Mouse (Mus musculus) left cerebral cortex, adult 18-20 months (tissue): ENCODE measurements around the gene Mfsd5. TPM values are rescaled to one million over a fixed set of nuclear protein-coding genes. Genes with fewer than 3 reads are reported as not detected.

ENCODE experiments used
- DNase-seq, 2 experiments: peaks; one replicate each; pipeline ENCODE4 v3.0.0; 2021 to 2022; ENCODE audit warnings: low spot score in 2 of 2, mixed read lengths in 1 of 2
- total RNA-seq, 2 experiments: library from RNA; stranded (reverse); gene quantifications; 2 replicates each; pipeline ENCODE4 v1.2.3; 2021

Gene Mfsd5
- total RNA-seq, 2 experiments from 2014 or later = 42.8 to 44.5 TPM

DNA sequence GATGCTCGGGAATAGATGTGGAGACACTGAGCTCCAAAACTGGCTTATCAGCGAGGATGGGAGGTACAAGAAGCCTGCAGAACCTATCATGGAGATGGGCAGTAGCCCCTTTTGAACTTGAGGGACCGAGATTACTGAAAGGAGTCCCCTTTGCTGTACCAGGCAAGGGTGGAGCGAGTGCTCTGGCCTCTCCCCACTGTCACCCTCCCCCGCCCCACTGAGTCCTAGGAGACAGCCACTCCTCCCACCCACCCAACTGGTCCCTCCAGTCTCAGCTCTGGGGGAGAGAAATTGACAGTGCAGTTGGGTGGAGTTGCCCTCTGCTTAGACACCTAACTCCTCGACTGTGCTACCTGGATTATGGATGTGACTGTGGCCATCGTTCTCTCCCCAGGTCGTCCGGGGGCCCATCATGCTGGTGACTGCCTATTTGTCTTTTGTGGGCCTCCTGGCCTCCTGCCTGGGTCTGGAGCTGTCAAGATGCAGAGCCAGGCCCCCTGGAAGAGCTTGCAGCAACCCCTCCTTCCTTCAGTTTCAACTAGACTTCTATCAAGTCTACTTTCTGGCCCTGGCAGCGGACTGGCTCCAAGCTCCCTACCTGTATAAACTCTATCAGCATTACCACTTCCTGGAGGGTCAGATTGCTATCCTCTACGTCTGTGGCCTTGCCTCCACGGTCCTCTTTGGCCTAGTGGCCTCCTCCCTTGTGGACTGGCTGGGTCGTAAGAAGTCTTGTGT lies 698 bp downstream of the Mfsd5 start:
- DNase-seq = no peak

DNA sequence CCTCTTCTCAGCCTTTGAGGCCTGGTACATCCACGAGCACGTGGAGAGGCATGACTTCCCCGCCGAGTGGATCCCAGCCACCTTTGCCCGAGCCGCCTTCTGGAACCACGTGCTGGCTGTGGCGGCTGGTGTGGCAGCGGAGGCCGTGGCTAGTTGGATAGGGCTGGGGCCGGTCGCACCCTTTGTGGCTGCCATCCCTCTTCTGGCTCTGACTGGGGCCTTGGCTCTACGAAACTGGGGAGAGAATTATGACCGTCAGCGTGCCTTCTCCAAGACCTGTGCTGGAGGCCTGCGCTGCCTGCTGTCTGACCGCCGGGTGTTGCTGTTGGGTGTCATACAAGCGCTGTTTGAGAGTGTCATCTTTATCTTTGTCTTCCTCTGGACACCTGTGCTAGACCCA lies 1.4 kb downstream of the Mfsd5 start:
- DNase-seq = no peak

DNA sequence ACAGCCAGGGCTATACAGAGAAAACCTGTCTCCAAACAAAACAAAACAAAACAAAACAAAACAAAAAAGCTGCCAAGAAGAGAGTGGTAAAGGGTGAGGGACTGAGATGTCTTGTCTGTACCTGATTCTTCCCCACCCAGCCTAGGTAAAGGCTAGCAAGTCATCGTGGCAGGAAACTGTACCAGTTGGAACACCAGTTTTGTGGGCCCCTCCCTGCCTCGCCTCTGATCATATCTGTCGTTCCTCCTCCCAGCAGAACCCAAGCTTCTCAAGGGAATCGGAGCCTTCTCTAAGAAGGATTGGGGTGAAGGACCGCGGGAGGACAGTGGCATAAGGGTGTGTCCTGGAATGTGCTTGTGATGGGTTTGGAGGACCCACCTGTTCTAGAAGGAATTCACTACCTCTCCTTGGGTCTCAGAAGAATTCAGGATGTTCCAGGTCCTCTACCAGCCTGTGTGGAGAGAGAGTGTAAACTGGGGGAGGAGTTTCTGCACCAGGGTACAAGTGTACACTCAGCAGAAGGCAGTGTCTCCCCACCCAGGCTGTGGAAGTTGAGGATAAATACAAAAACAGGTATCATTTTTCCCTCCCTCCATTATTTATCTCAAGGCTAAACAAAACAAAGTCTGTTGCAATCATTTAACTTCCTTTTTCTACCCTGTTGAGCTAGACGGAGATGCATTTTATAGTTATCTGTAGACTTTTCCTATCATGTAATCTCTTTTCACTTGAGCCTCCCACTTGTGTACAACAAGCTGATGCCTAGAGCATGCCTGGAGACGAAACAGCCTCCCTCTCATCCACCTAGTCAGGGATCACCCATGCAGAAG lies 3.4 kb downstream of the Mfsd5 start:
- no peak for DNase-seq

DNA sequence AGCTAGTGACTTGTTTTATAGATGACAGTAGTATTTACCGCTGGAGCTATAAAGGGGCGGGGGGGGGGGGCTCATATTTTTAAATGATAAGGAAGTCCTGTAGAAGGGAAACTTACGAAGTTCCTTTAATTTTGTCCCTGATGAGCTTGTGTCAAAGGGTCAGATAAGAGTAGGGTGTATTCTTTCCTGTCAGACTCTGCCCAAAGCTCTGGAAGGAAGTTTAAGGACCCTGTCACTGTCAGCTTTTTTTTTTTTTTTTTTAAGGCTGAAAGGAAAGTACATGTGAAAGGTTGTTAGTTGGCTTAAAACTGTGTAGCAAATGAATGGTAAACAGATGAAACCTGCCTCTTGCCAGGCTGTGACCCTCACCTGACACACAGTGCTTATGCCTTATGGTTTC lies 4.4 kb downstream of the Mfsd5 start:
- DNase-seq = no peak

DNA sequence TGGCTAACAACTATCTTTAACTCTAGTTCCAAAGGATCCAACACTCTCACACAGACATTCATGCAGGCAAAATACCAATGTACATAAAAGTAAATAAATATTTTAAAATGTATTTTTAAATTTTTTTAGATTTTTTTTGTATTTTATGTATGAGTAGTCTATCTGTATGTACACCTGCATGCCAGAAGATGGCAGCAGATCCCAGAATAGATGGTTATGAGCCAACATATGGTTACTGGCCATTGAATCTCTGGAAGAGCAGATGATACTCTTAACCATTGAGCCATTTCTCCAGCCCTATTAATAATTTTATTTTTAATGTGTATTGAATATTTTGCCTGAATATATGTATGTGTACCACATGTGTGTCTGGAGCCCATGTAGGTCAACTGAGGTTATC lies 8.1 kb downstream of the Mfsd5 start:
- DNase-seq = peak; percentile 33 to 38

DNA sequence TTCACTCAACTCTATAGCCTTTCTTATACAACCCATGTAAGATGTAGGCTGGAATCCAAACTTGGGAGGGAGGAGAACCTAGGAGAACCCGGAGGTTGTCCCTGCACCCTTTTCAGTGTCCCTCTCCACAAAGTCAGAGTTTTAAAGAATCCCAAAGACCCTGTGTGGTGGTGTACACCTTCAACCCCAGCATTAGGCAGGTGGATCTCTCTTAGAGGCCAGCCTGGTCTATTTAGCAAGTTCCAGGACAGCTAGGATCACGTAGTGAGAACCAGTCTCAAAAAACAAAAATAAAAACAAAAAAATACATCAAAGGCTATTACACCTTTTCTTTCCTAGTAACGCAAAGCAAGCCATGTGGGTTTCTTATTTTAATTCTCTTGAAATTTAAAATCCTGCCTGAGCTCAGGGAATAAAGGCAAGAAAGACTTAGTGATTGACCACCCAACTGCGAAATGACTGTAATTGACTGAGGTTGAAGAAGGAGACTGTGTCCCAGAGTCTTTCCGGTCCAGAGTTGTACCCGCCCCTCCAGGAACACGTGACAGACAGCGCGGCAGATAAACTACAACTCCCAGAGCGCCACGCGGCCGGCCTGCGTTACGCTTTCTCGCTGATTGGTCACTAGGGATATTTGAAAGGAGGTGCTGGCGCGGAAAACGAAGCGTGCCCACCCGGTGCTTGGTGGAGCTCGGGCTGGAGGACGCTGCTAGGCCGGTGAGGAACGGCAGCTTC lies 16.5 kb downstream of the Mfsd5 start, which contains the start of gene Espl1:
TSS of gene Espl1 (plus strand) at position 634 of the 735 bp plus-strand sequence.
- peak; percentile 92 to 93 for DNase-seq

DNA sequence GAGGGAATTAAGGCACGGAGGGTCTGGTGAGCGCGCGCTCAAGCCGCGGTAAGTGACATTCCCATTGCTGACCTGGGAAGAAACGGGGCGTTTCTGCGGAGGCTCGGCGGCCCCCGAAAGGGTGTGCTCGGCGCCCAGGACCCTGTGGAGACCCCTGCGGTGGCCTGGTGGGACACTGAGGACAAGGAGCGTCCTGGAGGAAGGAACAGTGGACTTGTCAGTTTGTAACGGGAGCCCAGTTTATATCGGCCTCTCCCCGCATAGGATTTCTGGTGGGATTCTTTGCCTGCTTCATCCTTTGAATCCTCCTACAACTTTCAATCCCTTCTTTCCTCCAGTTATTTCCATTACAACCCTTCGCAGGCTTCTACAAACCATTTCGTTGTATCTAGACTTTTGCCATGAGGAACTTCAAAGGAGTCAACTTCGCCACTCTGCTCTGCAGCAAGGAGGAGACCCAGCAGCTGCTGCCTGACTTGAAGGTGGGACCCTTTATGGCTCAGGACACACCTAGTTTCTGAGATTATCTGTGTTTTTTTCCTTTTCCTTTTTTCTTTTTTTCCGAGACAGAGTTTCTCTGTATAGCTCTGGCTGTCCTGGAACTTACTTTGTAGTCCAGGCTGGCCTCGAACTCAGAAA lies 17.2 kb downstream of the Mfsd5 start:
- no peak for DNase-seq

DNA sequence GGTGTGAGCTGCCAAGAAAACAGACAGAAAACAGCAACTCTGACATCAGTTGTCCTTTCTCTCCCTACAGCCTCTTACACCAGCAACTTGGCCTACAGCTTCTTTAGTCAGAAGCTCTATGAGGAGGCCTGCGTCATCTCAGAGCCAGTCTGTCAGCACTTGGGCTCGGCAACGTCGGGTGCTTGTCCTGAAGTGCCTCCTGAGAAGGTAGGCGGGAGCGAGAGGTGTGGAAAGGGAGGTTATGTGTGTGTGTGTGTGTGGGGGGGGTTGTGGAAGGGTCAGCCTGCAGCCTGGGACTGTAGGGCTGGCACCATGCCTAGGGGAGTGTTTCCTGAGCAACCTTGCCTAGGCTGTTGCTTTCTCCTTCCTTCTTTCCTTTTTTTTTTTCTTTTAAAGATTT lies 23.3 kb downstream of the Mfsd5 start:
- DNase-seq = no peak

DNA sequence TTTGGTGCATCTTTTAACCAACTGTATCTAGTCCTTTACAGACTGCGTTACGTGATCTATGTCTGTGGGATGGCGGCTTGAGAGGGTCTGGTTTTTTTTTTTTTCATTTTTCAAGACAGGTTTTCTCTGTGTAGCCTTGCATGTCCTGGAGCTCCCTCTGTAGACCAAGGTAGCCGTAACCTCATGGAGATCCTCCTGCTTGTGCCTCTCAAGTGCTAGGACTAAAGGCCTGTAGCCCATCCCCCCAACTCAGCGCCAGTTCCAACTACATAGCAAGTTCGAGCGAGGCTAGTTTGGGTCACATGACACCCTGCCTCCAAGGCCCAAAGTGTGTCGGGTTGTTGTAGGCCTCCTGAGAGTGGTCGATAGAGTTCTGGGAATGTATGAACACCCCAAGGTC lies 29.5 kb downstream of the Mfsd5 start:
- no peak for DNase-seq

DNA sequence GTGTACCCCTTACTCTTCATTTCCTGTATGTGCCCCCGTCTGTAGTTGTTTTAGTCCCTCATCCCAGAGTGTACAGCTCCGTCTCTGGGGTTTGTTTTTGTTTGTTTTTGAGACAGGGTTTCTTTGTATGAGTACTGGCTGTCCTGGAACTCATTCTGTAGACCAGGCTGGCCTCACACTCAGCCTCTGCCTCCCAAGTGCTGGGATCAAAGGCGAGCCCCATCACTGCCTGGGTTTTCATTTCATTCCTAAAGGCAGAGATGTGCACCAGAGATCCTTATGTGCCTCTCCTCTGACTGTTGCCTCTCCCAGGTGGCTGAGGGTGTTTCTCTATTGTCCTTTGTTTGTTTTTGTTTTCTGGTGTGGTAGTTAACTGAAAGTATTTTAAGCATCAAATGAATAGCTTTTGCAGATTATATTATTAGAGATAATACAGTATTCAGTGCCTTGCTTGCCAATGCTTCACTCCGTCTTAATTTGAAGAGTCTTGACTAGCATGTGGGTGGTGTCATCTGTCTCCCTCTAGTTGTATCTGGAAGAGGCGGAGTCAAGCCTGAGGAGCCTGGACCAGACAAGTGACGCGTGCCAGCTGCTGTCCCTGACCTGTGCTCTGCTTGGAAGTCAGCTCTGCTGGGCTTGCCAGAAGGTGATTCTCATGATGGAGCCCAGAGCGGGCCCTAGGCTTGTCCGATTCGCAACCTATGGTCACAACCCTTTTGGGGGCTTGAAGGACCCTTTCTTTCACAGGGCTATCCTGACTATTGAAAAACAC lies 31.0 kb downstream of the Mfsd5 start:
- no peak for DNase-seq

DNA sequence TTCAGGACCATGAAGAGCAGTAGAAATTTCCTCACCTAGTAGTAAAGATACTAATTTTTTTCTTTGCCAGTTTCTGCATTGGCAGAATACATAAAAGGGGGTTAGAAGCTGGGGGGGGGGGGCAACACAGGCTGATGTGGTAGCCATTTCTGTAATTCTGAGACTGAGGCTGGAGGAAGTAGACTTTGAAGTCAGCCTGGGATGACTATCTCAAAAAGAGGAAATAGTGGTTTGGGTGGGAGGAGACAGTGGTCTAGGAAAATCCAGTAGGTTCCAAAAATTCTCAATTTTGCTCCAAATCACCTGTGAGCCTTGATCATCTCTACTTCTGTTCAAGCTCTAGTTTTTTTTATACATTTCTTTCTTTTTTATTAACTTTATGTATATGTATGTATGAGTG lies 32.2 kb downstream of the Mfsd5 start:
- no peak for DNase-seq

DNA sequence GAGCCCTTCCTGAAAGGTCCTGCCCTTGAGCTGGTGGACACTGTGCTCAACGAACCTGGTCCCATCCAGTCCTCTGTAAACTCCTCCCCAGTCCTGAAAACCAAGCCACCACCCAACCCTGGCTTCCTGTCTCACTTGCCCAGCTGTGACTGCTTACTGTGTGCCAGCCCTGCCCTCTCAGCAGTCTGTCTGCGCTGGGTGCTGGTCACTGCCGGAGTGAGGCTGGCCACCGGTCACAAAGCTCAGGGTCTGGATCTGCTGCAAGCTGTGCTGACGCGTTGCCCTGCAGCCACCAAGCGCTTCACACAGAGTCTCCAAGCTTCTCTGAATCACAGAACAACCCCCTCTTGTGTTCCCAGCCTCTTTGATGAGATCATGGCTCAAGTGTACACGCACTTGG lies 36.0 kb downstream of the Mfsd5 start:
- no peak for DNase-seq

DNA sequence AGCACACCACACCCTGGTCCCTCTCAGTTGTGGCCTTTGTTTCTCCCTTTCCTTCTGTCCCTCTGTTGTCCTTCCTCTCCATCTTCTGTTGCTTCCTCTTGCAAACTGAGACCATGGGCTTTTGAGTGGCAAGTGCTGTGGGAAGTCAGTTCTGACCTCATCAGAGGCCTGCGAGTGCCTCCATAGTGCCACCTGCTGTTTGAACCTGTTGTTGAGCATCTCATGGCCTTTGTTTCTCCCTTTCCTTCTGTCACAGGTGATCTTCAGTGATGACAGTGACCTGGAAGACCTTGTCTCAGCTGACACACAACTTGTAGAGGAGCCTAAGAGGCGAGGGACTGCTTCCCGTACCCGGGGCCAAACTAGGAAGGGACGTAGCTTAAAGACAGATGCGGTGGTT lies 37.0 kb downstream of the Mfsd5 start:
- peak; percentile 58 to 74 for DNase-seq

DNA sequence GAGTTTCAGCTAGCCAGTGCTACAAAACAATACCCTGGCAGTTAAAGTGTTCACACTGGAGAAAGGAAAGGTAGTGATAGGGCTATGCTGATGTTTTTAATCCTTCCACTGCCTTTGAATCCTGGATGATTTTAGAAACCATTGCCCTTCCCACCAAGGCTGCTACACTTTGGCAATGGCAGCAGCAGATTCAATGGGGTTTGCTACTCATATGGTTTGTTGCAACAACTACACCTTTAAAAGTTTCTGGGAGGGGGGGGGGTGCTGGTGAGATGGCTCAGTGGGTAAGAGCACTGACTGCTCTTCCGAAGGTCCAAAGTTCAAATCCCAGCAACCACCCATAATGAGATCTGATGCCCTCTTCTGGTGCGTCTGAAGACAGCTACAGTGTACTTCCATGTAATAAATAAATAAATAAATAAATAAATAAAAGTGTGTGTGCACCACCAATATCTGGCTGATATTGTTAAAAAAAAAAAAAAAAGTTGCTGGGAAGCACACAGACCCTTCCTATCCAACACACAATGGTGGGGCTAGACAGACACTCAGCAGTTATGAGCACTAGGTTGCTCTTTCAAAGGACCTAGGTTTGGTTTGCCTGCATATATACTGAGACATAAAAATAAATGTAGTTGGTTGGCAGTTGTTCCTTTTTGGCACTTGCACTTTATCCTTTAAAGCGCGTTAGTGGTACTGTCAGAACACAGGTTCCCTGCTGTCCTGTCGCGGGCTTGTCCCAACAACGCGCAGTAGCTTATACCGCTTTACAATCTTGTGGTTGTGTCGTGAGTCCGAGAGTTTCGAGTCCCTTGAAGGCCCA lies 45.6 kb downstream of the Mfsd5 start:
- no peak for DNase-seq

DNA sequence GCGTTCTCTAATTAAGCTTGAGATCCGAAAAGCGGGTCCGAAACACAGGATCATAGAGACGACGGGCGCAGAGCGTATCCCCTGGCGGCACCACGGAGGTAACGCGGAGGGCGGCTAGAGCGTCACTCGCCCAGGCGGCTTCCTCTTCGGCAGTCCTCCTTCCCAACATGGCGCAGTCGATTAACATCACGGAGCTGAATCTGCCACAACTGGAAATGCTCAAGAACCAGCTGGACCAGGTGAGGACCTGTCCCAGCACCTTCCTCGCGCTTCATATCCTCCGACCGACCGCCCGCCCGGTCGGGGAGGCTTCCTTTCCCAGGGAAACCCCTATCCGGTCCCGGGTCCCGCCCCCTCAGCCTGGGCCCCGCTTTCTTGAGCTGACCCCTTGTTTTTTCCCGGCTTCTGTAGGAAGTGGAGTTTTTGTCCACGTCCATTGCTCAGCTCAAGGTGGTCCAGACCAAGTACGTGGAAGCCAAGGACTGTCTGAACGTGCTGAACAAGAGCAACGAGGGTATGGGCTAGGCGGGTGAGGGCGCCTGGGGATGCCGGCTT lies 46.8 kb downstream of the Mfsd5 start, which contains the start of gene Pfdn5:
TSS of gene Pfdn5 (plus strand) at position 95 of the 555 bp plus-strand sequence.
- DNase-seq = peak; percentile 86 to 90

DNA sequence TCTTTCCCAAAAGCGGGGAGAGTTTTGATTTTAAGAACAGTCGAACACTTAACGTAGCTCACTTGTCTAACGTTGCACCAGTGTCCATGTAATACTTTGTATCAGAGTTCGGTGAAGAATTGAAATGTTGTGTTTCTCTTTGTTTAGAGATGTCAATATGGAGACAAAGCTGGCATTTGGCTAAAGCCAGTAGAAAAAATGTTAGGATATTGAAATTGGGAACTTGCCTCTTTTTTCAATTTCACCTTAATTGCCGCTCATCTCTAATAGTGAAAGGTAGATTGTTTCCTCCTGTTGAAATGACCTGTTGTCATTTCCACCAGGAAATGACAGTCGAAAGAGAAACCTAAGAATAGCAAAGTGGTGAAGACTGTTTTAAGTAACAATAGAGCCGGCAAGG lies 47.6 kb downstream of the Mfsd5 start:
- no peak for DNase-seq
